Mouse (Mus musculus): Measurements from ENCODE around the gene Ppp1r14c.
"Not testable (repeated sequence)": the region's sequence is repeated elsewhere in the genome, so short reads cannot be mapped to it uniquely, and the experiment has no call there.

The Ppp1r14c gene

DNA sequence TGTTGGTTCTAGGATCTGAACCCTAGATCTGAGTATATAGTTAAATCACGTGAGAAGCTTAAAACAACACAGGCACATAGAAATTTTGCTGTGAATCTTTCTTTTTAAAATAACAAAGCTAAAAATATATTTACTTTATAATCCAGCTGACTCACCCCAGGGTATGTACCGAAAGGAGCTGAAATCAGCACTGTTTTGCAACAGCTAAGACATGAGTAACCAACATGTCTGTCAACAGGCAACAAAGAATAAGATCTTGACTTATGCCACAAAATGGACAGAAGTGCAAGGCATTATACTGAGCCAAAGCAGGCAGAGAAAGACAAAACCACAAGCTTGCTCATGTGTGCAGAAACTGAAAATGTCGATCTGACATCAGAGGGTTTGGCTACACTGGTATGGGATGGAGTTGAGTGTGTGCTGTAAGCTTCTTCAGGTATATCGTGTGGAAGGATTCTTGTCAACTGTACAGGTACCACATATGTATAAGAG, 100.3 kb downstream of the Ppp1r14c start:
- DNase-seq (ENCODE audit: low spot score in 2 of 2): no peak

DNA sequence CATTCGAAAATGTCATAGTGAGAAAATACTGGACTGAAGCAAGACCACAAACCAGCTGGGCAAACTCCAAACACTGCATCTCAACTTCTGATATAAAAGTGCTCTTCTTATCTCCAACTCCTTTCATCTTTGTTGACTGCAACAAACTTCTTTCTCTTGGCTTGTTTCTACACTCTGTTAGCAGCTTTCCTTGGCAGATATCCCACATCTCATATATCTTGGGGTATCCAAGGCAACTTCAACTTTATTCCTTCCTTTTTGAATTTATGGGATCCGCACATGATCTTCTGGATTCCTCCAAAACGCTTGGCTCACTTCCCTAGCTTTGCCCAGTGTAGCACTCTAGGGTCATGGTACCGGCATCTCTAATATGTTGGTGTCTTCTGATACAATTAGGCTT, 102.7 kb downstream of the Ppp1r14c start:
- DNase-seq (ENCODE audit: low spot score in 2 of 2): no peak

DNA sequence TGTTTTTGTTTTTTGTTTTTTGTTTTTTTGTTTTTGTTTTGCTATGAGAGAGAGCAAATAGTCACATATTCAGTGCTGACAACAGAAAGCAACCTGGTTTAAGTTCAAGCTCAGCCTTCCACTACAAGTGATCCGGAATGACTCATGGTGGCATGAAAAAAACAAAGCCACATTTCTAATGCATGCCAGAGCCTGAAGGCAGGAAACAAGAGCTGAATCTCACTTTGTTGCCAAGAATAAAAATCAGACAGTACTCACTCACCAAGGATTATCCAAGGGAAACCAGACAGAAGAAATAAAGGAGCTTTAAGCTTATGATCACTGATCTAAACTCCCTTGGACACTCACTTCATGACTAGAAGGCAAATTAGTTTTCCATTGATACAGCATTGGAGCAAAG, 110.8 kb downstream of the Ppp1r14c start:
- no peak for DNase-seq (ENCODE audit: low spot score in 2 of 2)

DNA sequence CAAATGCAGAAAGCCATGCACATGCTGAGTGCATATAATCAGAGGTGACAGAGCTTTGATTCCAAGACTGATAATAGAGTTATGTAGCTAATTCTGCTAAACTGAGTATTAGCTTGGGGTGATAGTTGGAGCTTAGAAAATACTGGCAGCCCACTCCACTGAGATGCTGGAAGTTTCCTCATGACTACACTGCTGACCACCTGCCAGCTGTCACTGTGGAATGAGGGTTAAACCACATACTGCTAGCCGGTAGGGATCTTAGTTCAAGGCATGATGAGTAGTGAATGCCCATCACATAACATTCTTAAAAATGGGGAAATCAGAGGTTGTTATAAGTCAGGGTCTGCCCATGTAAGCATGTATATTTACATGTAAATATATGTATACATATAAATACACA, 113.9 kb downstream of the Ppp1r14c start:
- DNase-seq (ENCODE audit: low spot score in 2 of 2): no peak

DNA sequence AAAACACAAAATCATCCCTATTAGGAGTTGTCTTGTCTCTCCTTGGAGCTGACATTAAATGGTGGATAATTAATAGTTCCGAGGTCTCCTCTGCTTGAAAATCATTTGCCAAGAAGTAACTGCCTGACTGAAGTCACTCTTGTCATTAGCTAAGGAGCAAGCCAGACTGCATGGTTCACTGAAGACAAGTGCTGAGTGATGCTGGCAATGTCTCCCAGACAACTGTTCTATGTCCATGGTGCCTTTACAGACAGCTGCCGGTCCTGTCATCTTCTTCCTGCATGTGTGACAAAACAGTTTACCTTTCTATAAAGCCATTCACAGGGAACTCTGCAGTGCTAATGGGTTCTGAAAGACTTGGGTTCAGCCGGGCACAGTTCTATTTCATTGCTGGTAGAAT, 124.2 kb downstream of the Ppp1r14c start:
- DNase-seq (ENCODE audit: low spot score in 2 of 2): no peak

DNA sequence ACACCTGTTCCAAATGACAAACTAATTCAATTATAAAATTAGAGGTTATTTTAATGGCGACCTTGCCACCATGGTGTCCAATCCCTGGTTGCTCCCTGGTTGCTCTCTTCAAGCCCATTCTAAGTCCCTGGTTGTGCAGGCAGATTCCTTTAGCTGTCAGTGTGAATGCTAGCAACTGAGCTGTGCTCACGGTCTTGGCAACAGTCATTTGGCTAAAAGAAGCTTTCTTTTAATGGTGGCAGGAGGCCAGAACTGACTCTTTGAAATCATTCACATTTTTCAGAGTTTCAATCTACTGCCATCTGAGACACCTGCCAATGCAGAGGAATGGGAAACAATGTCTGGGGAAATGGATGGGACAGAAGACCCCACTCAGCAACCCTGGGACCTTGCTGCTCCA, 130.9 kb downstream of the Ppp1r14c start:
- no peak for DNase-seq (ENCODE audit: low spot score in 2 of 2)

DNA sequence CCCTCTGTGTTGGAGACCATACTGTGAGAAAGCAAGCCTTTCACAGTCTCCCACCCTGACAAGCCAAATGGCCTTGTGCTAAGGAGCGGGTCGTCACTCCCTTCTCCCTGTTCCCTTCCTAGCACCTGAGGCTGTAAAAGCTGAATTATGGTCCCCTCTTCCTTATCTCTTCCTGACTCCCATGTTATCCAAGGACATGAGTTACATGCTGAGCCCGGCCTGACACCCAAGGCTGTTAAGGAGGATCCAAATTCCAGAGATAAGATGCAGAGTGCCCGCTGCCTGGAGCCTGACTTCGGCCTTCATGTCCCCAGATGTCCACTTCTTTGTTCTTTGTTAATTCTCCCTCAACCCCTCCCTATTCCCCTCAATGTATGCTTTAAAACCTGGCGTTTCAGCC, 135.0 kb downstream of the Ppp1r14c start:
- DNase-seq (ENCODE audit: low spot score in 2 of 2): not testable (repeated sequence)

DNA sequence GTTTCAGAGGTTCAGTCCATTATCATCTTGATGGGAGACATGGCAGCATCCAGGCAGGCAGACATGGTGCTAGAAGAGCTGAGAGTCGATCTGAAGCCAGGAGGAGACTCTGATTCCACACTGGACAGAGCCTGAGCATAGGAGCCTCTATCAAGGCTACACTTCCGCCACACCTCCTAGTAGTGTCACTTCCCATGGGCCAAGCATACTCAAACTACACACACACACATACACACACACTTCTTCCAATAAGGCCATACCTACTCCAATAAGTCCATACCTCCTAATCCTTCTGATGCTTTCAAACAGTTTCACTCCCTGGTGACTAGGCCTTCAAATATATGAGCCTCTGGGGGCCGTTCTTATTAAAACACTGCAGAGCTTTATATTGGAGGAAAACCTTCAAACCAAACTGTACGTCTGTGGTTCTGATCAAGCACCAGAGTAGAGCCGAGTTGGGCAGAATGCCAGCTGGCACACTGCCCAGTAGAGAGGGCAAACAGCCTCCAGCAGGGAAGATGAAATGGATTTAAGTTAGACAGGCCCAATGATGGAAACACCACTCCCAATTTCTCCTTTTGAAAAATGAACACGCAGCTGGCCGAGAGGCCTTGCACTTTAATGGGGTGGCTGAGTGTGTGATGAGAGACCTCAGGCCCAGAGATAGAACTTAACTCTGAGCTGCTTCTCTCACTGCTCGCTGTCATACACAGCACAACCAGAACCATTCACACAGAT, 141.8 kb downstream of the Ppp1r14c start:
- peak; percentile 36 to 62 for DNase-seq (ENCODE audit: low spot score in 2 of 2)

DNA sequence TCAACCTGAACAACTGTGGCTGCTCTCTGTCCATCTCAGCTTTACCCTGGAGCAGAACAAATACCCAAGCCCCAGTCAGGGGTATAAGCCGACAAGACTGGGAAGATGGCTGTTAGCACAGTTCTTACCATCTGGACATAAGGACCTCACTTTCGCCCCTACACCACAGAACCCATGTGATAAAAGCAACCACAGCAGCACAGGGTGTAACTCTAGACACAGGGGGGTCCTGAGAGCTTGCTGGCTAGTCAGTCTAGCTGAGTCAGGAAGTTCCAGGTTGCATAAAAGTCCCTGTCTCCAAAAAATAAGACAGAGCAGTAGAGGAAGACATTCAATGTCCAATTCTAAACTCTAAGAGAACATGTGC, 142.3 kb downstream of the Ppp1r14c start:
- DNase-seq (ENCODE audit: low spot score in 2 of 2): no peak

DNA sequence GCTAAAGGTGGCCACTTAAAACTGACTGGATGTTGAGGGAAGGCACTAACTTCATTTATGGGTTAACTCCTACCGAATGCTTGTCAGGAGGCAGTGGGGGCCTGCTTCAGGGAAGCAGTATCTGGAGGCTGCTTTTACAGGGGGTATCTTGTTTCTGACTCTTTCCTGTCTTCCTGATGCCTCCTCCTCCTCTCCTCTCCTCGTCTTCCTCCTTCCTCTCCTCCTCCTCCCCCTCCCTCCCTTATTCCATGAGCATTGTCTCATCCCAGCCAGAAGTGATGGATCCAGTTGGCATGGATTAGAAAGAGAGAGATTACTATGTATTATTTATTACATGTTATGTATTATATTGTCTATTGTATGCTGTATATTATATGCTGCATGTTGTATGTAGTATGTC, 142.9 kb downstream of the Ppp1r14c start:
- DNase-seq (ENCODE audit: low spot score in 2 of 2): no peak

DNA sequence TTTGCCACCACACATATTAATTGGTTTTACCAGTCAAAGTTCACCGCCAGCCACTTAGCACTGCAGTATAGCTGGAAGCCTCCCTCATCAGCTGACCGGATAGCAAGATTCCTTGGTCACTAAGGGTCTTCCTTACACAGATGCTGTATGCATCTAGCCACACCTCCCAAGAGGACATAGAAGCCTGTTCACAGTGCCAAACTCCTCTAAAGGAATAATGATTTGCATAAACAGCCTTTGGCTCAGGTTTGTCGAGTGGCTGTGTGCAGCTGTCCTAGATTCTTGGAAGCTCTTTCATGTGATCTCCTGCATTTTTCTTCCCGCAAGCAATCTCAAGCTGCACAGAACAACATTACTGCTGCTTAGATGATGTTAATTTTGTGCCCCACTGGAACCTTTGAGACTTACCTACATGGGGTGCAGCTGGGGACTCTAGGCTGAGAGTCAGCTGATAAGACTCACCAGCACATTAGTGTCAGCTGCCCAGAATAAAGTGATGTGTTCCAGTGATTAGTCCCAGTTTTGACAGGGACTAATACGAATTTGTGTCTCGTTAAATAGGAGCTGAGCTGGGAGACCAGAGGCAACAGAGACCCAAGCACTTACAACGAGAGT, 143.9 kb downstream of the Ppp1r14c start:
- DNase-seq (ENCODE audit: low spot score in 2 of 2): no peak

DNA sequence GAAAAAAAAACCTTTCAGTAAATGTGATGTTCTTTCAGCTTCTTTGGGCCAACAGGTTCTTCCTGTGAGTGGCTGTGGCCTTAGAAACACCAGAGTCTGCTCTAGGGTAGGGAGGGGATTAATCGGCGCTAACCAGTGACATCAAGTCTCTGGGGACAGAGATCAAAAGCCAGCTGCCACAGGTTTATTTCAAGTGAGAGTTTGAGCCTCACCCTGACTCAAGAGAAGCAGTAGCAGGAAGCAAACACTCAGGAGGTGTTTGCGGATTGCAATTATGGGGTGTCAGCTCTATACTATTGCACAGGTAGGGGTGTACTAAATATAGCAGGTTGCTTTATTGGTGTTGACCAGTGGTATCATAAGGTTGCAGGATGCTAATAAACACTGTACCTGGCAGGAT, 144.6 kb downstream of the Ppp1r14c start:
- DNase-seq (ENCODE audit: low spot score in 2 of 2): no peak

DNA sequence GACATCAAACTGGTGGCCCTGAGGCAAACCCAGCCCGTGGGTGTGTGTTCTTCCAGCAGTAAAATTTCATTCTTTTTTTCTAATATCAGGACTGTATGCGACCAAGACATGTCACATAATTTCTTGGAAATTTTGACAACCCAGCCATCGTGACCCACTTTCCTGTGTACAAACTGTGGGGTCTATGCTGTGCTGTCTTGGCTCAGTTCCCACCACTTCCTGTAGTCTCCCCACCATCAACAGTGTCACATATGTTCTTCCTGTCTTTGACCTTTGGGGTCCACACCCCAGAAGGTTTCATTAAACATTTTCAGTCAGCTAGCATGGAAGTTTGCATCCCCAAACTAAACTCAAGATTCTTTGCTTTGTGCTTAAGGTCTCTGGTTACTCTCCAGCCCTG, 145.5 kb downstream of the Ppp1r14c start:
- no peak for DNase-seq (ENCODE audit: low spot score in 2 of 2)

DNA sequence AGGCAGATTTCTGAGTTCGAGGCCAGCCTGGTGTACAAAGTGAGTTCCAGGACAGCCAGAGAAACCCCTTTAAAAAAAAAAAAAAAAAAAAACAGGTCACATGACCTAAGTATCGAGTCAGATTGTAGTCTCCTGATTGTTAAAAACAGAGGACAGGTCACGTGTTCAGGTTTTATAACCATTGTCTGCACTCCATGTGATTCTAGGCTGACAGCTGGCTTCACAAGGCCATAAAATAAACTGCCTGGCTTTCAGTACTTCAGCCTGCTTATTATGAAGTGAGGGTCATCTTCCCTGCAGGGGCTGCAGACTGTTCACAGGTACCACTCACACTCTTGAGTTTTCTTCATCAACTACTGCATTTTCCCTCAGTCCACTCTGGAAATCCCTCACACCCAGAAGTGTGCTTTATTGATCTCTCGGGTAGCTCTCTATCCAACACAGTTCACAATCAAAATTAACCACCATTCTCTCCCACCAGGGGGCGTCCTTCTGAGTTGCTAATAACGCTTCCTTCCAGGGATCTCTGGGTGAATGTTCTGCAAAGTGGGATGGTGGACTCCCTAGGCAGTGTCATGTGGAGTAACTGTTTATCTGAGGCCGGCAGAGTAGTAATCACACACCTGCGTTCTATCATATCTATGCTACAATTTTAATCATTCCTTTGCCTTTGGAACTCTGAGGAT, 146.9 kb downstream of the Ppp1r14c start:
- DNase-seq (ENCODE audit: low spot score in 2 of 2): no peak

DNA sequence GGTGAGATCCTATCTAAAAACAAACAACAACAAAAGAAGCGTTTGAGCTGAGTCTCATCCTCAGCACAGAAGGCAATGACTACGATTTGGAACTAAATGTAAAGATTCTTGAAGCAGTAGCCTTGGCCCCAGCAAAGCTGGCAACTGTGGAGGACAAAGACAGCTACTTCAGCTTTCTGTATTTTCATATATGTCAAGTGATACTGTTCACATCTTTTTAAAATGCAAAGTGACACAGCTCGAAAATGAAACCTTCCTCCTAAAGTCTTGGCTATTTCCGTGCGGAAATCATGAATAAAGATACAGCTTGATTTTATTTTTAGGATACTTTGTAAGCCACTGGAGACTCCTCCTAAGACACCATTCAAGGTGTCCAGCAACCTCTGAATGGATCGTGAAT, 148.1 kb downstream of the Ppp1r14c start:
- no peak for DNase-seq (ENCODE audit: low spot score in 2 of 2)
